Mouse (Mus musculus) spleen, adult 12 weeks (tissue): Measurements from ENCODE around the gene Hoxa9.
A peak's percentile ranks its signal among the peaks of the same experiment; 100 is the strongest.

Experiments used
- DNase-seq: peaks from one replicate; pipeline ENCODE4 v3.0.0; 2022; ENCODE audit warnings: low spot score

Gene Hoxa9

DNA sequence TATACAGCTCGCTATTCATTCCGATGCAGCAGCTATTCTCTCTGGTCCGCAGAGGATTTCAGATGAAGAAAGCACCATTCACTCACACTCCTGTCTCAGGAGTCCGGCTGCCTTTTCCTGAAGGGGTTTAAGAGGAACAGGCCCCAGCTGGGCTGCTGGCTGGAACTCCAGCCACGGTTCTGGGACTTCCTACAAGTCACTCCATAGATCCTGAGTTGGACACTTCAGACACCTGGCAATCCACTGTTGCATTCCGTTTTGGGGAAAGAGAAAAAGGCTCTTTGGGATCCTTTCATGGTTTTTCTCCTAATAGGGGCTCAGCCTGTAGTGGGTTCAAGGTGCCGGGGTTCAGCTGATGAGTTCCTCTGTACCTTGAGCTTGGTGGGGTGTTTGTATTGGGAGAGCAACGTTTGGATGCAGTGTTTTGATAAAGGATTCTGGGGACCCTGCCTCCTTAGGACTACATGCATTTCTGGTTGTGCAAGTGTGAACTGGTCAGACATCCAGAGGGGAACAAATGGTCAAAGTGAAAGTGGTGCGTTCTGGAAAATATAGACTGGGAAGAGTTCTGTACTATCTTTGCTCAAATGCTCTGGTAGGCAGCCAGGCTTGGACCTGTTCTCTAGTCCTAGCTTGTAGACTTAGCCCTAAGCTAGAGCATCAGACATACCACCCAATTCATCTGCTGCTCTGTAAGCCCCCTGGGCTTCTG, 31.0 kb upstream of the Hoxa9 start:
- DNase-seq = no peak

DNA sequence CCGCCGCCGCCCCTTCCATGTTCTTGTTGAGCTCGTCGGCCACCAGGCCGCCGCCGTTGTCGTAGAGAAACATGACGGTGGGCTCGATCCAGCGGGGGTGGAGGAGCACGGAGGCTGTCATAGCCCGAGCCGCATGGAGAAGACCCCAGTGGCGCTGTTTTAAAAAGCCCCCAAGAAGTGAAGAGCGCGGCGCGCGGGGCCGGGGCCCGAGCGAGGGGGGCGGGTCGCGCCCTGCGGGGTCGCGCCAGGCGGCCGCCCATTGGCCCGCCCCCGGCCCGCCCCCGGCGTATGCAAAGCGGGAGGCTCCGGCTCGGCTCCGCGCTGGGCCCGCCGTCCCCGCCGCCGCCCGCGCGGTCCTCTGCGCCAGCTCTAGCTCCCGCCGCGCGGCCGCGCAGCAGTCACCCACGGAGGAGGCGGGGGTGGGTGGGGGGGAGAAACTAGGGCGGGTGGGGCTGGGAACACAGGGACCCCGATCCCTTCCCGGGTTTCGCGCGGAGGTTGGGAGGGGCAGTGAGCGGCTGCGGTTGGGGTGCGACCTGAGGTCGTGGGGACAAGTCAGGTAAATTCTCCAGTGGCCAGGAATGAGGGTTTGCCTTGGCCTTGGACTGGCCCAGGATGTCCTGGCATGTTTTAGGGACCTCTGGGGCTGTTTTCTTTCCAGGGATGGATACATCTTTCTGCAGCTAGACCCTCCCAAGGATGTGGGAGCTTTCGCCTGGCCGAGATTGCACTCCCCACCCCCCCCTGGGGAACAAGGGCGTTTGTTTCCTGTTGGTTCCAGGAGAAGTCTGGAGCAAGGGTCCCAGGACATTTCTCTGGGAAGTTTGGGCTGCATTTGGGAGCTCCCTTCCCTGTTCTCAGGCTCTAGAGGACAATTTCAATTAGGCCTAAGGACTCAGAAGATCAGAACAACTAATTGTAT, 30.0 kb upstream of the Hoxa9 start, which contains the start of gene Hoxa13:
Hoxa13 (minus strand) TSS at position 227 of the 922 bp plus-strand sequence.
- DNase-seq = no peak

- DNase-seq = no peak
These were observed 28.9 kb upstream of the Hoxa9 start for GRCm38 (mm10) chr6:52259811-52260261.

GRCm38 (mm10) chr6:52259081-52259790, 28.3 kb upstream of the Hoxa9 start:
- no peak for DNase-seq

DNA sequence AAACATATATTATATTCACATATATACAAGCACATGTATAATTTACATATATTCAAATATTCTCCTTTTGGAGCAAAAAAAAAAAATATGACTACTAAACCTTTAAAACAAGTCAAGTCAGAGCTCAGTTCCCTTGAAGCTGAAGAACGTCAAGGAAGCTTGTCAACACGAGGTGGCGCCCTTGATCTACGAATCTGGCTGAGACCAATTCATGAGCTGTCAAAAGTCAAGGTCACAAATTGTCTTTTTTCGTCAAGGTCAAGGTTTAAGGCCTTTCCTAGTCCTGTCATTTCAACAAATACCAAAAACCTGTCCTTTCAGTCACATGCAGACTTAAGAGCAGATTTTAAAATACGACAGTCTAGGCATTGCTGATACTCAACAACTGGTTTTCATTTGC, 26.1 kb upstream of the Hoxa9 start:
- peak; percentile 44 for DNase-seq

- DNase-seq = no peak
These were observed 22.9 kb upstream of the Hoxa9 start for GRCm38 (mm10) chr6:52253511-52254500.

DNA sequence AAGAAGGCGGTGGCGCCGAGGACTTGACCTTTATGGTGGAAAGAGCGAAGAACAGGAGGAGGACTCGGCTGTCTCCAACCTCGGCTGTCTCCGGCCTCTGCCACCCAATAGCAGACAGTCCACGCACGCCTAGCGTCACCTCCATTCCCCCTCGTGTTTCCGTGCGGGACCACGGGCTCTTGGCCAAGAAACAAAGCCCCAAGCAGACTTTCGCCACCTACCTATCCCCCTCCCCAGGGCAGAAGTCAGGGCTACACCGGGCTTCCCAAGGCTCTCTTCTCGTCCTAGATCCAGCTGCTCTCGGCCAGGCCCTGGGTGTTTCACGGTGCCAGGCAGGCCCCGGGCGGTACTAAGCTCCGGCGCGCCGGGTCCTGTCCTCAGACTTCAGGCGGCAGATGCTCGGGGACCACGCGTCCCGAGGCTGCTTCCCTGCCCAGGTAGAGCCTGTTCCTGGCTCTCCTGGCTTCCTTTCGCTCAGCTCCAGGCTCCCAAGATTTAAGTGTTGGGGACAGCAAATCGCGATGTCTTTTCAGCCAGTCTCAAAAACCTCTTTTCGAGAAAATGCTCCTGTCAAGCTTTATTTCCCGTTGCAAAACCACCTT, 22.0 kb upstream of the Hoxa9 start:
- no peak for DNase-seq

- no peak for DNase-seq
These were observed 21.3 kb upstream of the Hoxa9 start for GRCm38 (mm10) chr6:52252016-52252774.

DNA sequence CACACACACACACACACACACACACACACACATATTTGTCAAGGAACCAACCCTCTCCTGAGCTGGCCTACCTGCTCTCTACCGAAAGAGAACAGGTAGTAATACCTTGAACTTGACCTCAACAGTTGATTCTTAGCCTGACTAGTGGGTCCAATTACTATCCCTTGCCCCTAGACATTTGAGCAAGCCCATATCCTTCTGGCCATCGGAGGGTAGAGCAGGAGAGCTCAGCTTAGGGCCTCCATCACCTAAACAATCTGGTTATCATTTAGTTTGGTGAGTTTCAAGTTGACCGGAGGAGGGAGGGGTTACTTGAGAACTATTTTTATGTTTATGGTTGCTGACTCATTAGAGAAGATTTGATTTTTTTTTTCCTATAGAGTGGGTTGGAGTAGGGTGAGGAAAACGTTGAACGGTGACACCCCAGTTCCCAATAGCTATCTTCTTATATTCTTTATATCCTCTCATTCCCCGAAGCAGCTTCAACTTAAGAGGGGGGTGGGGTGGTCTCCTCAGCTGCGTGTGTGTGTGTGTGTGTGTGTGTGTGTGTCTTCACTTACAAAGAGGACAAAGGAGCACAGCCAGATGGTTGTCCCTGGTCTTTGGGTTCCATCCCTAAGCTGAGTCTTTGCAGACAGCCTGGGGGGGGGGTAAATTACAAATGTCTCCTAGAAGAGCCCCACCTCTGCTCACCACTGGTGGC, 20.4 kb upstream of the Hoxa9 start:
- no peak for DNase-seq

- DNase-seq = no peak
These were observed 18.9 kb upstream of the Hoxa9 start for GRCm38 (mm10) chr6:52249826-52250225.

GRCm38 (mm10) chr6:52249415-52249738, 18.5 kb upstream of the Hoxa9 start:
- DNase-seq = no peak

DNA sequence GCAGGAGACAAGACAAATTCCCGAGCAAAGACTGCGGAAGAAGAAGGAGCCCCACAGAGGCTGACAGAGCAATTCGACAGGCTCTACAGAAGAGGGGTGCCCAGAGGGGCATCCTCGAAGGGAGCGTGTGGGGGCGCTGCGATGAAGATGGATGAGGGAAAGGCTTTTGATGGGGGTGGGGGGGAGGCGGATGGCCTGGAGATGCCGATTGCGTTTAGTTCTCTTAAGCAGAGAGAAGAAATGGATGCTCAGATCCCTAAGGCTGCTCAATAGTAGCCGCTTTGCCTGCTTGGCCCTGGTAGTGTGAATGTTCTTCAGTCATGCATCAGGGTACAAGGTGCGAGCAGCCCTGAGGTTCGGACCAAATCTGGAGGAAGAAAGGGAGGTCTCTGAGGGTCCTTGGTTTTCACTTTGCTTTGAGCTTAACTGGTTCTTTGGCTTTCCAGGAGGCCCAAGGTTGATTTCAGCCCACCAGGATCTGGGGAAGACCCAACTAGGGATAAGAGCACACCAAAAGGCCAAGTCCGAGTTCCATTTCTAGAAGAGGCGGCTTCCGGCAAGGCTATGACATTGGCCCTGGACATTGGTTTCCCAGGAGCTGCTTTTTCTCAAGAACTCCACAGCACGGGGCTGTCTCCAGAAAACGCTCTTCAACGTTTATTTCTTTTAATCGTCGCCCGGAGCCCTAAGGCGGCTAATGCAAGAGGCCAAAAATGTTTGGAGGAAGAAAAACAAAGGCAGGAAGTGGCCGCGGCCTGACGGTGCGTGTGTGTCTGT, 17.9 kb upstream of the Hoxa9 start:
- no peak for DNase-seq

DNA sequence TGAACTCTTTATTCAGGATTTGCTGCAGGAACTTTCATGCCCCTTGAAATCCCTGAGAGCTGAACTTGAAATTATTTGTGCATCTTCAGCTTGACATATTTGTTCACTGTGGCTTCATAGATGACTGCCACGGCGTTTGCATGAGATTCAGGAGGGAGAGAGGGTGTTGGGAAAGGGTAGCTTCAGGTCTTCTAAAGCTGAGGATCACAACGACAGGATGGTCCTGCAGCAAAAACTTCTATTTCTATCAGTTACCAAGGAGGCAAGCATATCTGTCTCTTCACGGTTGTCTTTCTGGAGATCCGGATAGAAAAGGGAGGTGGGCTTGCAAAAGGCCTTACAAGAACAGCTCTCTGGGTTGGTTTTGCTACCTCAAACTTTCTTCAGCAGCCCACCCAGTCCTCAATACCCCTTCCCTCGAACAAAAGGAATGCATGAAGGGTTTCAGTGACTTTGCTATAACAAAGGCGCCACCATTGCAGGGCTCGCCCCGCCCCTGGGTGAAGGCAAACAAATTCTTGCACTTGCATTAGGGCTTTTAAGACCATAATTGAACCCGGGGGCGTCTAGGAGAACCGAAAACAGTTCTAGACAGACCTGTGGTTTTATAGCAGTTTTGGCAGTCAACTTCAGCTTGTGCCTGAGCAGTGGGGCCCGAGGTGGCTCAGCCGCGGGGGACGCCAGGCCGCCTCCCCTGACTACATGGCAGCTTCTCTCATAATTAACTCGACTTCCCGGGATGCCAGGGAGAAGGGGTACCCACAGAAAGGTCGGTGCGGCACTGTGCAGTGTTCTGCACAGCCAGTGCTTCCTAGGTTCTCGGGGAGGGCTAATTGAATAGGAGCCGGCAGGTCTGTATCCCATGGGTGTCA, 17.1 kb upstream of the Hoxa9 start:
- DNase-seq = no peak

- no peak for DNase-seq
These were observed 16.0 kb upstream of the Hoxa9 start for GRCm38 (mm10) chr6:52246916-52247315.

DNA sequence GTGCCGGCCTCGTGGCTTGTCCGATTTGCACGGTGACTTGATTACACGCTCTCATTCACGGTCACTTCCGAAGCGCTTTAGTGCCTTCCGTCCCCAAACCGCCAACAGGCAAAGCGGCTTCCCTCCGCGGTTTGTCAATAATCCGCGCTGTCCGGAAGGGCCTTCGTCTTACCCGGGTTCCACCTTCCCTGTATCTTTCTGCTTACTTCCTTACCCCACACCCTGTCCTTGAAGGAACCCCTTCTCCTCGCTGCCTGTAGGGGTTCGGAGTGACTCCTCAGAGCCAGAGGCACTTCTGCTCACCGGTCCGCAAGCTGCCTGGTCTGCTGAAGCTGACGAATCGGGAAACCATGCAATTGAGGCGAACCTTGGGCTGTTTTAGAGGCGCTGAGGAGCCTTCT, 15.5 kb upstream of the Hoxa9 start:
- DNase-seq = no peak

GRCm38 (mm10) chr6:52245757-52246142, 14.9 kb upstream of the Hoxa9 start, which contains the start of gene Hoxa11:
TSS of gene Hoxa11 (minus strand) at chr6:52245810.
- no peak for DNase-seq

DNA sequence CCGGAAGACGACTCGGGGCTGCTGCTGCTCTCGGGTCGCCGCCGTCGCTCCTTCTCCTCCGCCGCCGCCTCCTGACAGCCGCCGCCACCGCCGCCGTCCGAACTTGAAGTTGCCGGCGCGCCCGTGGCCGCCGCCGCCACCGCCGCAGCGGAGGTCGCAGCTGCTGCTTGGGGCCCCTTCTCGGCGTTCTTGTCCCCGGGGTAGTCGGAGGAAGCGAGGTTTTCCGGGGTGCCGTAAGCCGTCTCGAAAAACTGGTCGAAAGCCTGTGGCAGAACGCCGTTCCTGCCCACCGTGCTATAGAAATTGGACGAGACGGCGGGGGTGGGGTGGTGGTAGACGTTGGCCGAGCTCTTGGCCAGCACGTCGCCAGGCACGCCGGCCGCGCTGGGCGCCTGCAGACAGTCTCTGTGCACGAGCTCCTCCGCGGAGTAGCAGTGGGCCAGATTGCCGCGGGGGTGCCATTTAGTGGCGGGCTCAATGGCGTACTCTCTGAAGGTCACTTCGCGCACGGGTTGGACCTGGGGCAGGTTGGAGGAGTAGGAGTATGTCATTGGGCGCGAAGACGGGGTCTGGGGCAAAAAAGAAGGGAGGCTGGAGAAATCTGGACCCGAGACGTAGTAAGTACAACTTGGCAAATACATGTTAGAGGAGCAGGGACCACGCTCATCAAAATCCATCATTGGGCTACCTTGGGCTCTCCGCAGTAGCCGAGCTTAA, 14.3 kb upstream of the Hoxa9 start:
- no peak for DNase-seq
